Mouse (Mus musculus) kidney, adult 2 months (tissue): ENCODE measurements around the gene 0610040J01Rik.

Experiments
- CTCF ChIP-seq: fragments of 200-500 bp; conservative IDR thresholded peaks from 2 replicates; pipeline ENCODE4 v1.5.1; 2011; ENCODE audit warnings: low read depth, mild to moderate bottlenecking, control low read depth, low read length, moderate library complexity, mixed read lengths; ENCODE audit not compliant: insufficient read depth, insufficient read length
- POLR2A ChIP-seq: fragments of 200-500 bp; IDR thresholded peaks from one replicate; pipeline ENCODE4 v1.6.1; 2011; ENCODE audit warnings: low read depth, low read length, control low read depth

- TF ChIP-seq CTCF (no peak), POLR2A (no peak)
Observed at GRCm38 (mm10) chr5:63821860-63822259, 9.7 kb downstream of the 0610040J01Rik start.
